Mouse (Mus musculus): ENCODE data around the gene Dcun1d2.
"Not testable (repeated sequence)": the region's sequence is repeated elsewhere in the genome, so short reads cannot be mapped to it uniquely, and the experiment has no call there.

Gene Dcun1d2

DNA sequence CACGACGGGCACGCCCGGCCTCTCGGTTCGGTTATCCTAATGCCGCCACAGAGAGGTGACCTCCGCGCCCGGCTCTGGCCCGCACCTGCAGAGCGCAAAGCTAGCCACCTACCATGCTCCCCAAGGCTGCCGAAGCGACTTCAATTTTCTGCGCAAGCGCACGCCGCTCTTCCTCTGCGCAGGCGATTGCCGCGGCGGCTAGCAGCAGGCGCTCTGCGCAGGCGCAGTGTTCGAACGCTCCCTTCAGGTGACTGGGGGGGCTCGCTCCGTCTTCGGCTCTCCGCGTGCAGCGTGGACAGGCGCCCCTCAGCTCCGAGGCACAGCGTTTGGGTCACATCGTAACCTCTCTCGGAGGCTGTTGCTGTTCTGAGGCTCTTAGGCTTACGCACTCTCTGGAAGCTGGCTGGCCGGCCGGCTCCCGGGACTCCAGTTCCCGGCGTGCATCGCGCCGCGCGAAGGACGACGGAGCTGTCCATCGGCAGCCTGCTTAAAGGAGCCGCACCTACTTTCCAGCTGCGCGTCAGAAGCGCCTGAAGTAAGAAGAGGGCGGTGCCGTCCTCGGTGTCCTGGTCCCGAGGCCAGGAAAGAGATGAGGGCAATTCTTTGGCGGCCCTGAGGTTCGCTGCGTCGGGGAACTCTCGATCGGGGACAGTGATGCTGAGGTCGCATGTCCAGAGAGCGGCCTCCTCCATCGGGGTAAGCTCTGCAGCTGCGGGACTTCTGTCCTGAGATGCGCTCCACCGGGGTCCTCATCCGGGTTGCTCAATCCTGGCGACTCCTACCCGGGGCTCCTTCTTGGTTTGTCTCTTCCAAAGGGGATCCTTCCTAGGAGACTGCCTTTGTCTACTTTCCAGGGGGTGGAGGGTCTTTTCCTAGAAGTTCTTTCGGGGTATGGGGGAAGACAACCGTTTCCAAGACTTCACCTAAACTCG, at the start of gene Dcun1d2, which contains the start of gene Tmco3:
Gene Dcun1d2, minus strand, starts transcription at position 440 of the 932 bp plus-strand sequence.
Gene Tmco3, plus strand, starts transcription at position 499 of the 932 bp plus-strand sequence.
- peak; percentile 97 for DNase-seq

DNA sequence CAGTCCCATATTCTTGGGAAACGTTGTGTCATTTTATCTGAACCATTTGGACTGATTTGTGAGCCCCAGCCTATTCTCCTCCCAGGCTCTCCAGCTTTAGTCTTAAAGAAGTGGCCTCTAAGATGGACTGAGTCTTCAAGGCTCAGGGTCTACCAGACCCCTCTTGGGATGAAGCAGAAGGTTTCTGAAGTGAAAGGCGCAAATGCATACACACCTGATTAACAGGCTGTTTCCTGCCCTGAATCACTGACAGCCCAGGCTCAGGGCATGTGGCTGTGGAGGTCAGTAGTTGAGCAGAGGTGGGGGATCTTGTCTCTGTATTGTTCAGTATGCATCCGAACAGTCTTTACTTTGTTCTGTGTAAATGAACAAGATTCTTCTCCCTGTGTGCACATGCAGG, 49.7 kb upstream of the Dcun1d2 start:
- DNase-seq = no peak

DNA sequence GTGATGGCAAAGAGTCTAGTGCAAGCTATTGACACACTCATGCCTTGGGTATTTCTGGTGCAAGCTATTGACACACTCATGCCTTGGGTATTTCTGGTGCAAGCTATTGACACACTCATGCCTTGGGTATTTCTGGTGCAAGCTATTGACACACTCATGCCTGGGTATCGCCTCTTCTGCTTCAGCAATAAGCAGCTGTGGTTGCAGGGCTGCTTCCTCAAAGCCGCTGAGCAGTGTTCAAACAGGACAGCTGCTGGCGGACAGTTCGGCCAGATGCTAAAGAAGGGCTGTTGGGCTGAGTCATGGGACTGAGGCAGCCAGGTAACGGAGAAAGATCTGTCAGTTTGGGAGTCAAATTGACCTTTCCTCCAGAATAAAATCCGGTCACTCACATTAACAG, 49.3 kb upstream of the Dcun1d2 start:
- not testable (repeated sequence) for DNase-seq

DNA sequence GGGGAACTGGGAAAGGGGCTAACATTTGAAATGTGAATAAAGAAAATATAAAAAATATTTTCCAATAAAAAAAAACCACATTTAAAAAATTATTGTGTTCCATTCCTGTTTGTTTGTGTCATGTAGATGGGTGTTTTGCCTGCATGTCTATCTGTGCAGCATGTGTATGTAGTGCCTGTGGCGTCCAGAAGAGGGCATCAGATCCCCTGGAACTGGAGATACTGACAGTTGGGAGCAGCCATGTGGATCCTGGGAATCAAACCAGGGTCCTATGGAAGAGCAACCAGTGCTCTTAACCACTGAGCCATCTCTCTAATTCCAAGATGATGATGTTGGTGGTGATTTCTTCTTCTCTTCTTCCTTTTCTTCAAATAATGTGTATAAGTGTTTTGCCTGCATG, 46.7 kb upstream of the Dcun1d2 start:
- DNase-seq = no peak

DNA sequence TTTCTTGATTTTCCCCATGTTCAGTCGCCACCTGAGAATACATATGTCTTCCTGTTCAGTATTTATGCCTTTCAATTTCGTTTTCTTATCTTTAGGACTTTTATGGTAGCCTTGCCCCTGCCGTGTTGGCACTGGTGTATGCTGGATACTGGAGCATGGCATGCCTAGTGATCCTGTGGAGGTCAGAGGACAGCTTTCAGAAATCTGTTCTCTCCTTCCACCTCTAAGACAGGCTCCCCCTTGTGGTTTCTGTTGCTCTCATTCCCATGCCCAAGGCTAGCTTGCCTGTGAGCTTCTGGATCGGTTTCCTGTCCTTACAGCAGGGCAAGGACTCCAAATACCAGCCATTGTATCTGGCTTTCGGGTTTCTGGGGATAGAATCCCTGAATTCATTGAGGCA, 38.7 kb upstream of the Dcun1d2 start:
- peak; percentile 61 for DNase-seq

DNA sequence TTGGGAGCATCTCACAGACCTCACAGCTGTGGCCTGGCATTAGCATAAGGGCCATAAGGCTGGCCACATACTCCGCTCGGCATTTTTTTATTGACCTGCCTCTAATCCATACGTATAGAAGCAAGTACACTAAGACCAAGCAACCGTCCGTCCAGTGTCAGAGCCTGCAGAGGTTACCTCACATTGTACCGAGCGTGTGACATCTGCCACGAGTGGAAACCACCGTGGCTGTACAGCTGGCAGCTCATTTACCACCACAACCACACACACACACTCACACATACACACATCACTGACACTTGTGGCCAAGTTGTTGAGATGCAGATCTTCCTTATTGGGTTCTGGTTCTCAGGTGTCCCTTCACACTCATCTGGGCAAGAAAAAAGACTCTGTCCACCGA, 28.7 kb upstream of the Dcun1d2 start:
- no peak for DNase-seq

DNA sequence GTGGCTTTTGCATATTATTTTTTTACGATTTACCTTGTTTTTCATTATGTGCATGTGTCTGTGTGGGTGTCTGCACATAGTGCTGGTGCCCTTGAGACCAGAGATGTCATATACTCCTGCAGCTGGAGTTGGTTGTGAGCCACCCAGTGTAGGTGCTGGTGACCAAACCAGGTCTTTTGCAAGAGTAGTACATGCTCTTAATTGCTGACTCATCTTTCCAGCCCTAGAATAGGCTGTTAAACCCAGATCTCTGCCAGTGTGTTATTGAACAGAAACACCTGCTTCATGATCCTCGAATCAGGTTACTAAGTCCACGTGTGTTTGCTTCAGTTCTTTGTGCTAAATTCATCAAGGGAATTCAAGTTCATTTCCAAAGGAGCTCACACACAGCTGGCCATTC, 27.0 kb upstream of the Dcun1d2 start:
- DNase-seq = no peak

DNA sequence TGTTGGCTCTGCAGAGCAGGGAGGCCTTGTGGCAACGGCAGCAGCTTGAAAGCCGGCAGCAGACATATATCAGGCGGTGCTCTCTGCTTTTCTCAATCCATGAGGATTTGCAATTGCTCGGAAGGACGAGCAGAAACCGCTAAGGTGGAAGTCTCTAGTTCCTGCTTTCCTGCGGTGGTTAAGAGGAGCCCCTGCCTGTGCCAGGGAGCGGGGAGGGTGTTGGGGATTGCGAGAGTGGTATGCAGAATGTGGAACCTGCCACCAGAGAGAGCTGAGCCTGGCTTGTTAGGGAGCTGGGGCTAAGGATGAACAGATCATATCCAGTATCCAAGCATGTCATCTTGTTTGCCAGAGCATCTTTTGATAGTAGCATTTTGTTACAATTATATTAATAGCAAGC, 19.0 kb upstream of the Dcun1d2 start:
- DNase-seq = no peak

DNA sequence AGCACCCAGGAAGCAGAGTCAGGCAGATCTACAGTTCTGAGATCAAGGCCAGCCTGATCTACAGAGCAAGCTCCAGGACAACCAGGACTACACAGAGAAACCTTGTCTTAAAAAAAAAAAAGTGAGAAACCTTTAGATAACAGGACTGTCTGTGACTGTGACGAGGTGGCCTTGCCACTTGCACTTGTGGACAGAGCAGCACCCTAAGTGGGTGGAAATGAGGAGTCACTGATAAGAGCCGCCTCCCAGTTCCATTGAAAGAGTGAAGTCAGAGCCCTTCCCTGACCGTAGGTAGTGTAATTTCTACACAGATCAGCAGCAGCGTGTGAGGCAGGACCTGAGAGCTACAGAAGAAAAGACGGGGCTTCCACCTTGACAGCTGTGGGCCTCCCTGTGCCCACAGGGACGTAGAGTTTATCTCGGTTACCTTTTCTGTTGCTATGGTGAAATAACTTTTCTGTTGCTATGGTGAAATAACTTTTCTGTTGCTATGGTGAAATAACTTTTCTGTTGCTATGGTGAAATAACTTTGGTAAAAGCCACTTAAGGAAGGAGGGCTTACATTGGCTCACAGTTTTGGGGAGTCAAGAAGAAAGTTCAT, 18.5 kb upstream of the Dcun1d2 start:
- no peak for DNase-seq

DNA sequence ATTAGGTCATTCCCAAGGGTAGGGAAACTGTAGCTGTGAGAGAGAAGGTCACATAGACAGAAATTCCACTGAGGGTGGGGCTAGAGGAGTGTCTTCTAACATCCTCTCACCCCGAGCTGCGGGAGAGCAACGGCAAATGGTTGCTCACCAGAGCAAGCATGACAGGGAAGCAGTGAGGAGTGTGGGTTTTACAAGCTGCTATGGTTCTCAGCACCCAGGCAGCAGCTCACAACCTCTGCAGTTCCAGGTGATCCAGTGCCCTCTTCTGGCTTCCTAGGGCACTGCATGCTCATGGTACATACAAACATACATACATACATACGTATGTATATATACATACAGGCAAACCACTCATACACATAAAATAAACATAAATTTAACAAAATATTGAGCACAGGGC, 18.0 kb upstream of the Dcun1d2 start:
- no peak for DNase-seq

DNA sequence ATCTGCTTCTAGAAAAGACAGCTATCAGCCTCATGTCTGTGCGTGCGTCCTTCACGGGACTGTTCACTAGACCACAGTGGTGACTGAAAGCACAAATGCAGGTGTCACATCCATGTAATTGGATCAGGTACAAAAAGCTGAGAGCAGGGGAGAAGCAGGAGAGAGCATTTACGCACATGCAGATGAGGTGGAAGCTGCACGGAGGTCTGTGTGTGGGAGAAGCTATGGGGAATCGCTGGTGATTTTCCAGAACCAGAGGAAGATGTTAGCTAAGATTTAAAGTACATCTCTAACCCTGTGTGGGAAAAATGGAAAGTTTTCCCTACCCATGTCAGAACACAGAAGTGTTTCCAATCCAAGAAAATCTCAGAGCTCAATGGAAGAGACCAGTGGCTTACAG, 17.5 kb upstream of the Dcun1d2 start:
- DNase-seq = no peak

DNA sequence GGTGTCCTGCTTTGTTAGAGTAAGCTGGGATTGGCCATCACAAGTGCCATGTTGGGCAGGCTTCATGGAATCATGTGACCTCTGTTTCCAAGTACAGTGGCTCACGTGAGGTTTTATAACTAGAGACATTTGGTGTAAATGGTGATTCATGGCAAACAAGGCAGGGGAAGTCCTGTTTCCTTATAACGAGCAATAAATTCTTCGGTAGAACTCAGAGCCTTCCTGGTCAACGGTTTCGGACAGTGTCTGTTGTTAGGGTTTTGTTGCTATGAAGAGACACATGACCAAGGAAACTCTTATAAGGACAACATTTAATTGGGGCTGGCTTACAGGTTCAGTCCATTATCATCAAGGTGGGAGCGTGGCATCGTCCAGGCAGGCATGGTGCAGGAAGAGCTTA, 13.1 kb upstream of the Dcun1d2 start:
- no peak for DNase-seq

DNA sequence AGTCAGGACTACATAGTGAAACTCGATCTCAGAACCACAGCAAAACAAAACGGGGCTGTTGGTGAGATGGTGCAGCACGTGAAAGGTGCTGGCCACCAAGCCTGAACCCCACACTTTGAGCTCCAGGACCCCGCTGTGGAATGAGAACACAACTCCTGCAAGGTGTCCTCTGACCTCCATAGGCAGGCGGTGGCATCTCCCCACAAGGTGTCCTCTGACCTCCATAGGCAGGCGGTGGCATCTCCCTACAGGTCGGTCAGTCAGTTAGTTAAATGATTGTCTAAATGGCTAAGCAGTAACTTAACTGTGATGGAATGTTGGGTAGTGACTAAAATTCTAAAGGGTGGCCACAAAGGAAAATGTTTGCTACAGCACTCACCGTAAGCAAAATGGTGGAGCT, 11.6 kb upstream of the Dcun1d2 start:
- DNase-seq = no peak

DNA sequence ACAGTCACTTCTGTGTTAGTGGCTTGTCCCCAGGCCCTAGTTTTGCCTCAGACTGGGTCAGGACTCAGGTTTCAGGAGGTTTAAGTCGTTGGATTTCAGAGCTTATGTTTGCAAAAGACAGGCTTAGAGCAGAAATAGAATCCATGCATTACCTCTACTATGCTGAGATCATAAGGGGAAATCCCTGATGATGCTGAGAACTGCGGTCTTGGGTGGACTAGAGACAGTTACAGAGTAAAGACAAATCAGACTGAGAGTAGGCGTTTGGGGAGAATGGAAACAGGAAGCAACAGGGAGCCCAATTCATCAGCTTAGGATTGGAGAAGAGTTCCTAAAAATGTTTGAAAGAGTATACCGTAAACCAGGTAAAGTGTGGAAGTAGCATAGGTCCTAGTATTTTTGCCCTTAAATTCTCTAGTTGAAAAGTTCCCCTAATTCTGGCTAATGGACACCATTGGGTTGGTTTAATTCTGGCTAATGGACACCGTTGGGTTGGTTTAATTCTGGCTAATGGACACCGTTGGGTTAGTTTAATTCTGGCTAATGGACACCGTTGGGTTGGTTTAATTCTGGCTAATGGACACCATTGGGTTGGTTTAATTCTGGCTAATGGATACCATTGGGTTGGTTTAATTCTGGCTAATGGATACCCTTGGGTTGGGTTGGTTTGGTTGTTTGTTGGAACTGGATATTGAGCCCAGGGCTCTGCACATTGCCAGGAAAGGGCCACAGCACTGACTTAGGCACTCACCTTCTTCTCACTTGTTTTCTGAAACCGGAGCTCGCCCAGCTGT, 5.9 kb upstream of the Dcun1d2 start:
- DNase-seq = no peak

DNA sequence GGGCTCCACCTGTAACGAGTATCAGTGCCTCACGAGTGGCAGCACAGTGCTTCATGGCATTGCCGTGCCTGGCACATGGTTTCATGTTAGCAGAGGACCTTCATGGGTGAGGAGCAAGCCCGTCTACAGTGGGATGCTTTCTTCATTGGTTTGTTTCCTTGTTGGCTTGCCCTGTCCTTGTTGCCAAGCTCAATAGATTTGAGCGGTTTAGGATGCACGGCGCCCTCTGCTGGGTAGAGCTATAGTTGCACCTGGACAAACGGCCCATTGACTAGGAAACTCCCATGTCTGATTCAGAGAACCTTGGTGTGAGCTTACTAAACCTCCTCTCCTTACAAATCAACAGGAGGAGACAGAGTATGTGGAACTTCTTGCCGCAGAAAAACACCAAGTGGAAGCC, 4.4 kb upstream of the Dcun1d2 start:
- DNase-seq = peak; percentile 83

DNA sequence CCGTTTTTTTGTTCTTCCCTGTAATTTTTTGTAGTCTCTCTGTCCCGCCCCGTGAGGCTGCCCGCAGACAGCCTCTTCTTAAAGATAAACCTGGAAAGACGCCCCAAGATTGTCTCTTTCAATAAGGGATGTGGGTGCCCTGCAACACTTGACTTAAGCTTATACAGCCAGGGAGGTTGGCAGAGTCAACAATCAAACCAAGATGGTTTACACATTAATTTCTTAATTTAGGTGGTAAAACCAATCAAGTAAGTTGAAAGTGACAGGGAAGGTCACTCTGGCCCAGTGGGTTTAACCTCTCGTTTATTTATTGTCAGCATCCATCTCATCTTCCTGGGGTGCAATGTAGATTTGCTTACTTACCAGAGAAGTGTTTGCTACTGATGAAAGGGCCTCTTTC, 715 bp upstream of the Dcun1d2 start:
- no peak for DNase-seq

DNA sequence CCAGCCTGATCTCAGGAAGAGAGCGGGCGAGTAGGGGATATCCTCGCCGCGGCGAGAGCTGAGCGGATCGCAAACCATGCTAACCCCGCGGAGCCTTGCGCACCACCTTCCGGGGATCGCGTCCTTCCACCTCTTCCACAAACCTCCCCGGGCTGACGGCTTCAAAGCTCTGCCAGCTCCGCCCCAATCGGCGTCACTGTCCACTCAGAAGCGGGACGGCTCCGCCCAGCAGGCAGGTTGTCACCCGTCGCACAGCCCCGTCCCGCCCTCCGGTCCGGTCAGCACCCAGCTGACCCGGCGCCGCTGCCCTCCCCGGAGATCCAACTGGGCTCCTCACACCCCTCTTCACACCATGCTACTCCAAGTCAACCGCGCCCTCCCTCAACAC, 633 bp downstream of the Dcun1d2 start:
- DNase-seq = peak; percentile 91

DNA sequence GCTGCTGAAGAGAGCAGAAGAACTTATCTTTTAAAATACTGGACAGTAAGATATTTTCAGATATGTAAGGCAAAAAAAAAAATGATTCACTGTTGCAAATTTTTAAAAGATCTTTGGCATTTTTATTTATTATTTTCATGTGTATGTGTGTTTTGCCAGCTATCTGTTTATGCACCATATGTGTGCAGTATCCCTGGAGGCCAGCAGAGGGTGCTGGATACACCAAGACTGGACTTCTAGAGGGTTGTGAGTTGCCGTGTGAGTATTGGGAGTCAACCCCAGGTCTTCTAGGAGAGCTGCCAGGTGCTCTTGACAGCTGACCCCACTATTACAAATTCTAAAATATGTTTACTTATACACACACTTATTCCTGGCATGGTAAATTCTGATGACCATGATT, 4.7 kb downstream of the Dcun1d2 start:
- DNase-seq = peak; percentile 6

DNA sequence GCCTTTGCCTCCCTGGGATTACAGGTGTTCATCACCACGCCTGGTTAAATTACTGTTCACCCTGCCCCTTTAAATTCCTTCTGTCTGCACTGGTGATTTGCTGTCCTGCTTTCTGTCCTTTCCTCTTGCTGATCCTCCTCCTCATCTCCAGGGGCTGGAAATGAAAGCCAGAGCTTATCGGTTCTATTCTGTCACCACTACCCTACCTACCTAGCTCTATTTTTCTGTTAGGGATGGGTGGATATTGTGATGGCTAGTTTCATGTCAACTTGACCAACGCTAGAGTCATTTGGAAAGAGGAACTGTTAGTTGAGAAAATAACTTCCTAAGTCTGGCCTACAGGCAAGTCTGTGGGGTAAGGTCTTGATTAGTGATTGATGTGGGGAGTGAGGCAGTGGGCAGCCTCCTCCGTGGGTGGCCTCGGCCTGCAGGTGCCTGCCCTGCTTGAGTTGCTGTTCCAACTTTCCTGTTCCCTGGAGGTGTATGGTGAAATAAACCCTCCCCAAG, 10.9 kb downstream of the Dcun1d2 start:
- DNase-seq = no peak

DNA sequence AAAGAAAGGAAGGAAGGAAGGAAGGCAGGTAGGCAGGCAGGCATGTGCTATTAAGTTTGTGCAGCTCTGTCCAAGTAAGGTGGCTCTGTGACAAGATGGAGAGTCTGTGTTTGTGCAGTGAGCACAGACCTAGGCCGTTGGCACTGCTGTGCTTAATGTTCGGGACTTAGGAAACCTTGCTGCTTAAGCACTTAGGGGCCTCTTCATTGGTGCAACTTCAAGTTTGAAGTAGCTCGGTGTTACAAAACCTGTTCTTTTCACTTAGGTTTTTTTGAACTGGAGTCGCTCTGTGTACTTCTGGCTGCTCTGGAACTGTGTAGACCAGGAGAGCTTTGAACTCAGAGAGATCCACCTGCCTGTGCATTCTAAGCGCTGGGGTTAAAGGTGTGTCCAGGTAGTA, 15.1 kb downstream of the Dcun1d2 start:
- no peak for DNase-seq

DNA sequence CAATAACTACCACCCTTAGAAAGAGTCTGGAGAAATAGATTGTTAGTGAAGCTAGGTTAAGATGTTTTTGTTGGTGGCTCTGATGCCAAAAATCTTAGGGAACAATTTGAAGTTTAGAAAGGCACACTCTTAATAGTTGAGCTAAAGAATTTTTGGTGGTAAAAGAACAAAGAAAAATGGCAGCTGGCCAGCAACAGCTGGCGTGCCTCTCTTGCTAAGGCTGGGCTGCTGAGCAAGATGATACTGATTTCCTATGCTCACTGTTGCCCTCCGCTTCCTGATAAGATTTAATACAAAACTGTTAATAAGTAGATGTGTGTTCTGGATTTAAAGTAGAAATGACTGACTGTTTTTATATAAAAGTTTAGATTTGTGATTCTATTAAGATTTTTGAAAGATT, 20.4 kb downstream of the Dcun1d2 start:
- no peak for DNase-seq

DNA sequence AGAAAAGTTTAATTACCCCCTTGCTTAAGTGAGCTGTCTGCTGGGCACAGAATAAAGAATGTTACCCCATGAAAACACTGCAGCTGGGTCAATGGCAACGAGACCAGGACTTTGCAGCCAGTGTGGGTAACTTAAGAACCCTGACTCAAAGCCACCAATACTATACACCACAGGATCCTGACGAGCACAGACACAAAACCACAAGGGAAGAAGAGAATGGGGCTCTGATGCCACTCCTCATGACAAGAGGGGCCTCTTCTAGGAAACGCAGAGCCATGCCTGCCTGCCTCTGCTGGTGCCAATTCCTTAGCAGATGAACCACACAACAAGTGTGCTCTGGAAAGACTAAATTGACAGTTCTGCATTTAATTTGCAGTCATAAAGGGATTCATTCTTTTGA, 24.6 kb downstream of the Dcun1d2 start:
- DNase-seq = no peak

DNA sequence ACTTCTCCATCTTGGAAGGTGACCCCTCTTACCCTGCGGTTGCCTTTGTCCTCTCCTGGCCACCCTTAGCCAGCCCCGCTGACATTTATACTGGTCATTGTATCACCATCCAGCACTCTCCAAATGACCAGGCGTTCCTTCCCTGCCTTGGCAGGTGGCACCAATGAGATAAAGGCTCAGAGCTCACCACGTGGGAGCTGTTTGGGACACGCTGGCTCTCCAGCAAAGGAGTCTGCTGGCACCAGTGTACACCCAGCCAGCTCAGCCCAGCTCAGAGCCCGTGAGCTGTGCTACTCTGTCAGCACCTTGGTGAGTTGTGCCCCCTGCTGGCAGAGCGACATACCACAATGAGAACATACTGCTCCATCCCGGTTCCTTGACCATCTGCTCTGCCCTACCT, 33.9 kb downstream of the Dcun1d2 start, which contains the start of gene Adprhl1:
Gene Adprhl1, minus strand, starts transcription at position 144 of the 400 bp plus-strand sequence.
- peak; percentile 66 for DNase-seq

Measured in retina, postnatal 1 day (tissue).